Mouse (Mus musculus) spleen, adult 2 months (tissue): Measurements from ENCODE around the gene Cdh6.

Source experiments
- CTCF ChIP-seq: fragments of 200-500 bp; IDR thresholded peaks from 2 replicates; pipeline ENCODE4 v1.5.1; 2011; ENCODE audit warnings: mild to moderate bottlenecking, inconsistent platforms; ENCODE audit not compliant: insufficient read depth, insufficient read length, insufficient replicate concordance; ENCODE audit errors: extremely low read depth
- POLR2A ChIP-seq: fragments of 200-500 bp; IDR thresholded peaks from 2 replicates; pipeline ENCODE4 v1.6.1; 2011; ENCODE audit warnings: low read depth, low read length, inconsistent platforms

GRCm38 (mm10) chr15:13194048-13194447 lies 20.6 kb upstream of the Cdh6 start:
- no peak for TF ChIP-seq CTCF
- no peak for TF ChIP-seq POLR2A
